Mouse (Mus musculus): ENCODE data around the gene Tmtc1. TPM values are rescaled to one million over a fixed set of nuclear protein-coding genes. Genes with fewer than 3 reads are reported as not detected.

Gene Tmtc1
- total RNA-seq, 2 experiments from 2014 or later: 55.4 to 64.8 TPM

- no peak for TF ChIP-seq CTCF (IDR thresholded peaks at IDR 0.05)
- H3K4me3 ChIP-seq: no peak overlapping the region
- H3K27ac ChIP-seq: peak overlapping the region; percentile 12; the same call in 1 of the 2 replicates
- DNase-seq: no peak
- intact Hi-C loops (cut with DNase I): no loop called here
These were observed 56.2 kb downstream of the Tmtc1 start for GRCm38 (mm10) chr6:148387990-148388389.

GRCm38 (mm10) chr6:148384111-148384895 is 59.9 kb downstream of the Tmtc1 start:
- TF ChIP-seq CTCF (IDR thresholded peaks at IDR 0.05): no peak
- peak overlapping the region; percentile 13 for H3K4me3 ChIP-seq
- DNase-seq: peak; percentile 76
- peak overlapping the region; percentile 86 for H3K27ac ChIP-seq
- intact Hi-C loops (cut with DNase I): loop anchor here (5.0 kb wide), 2 partner anchors 47 to 58 kb away; partner anchors contain the start of gene Tmtc1

DNA sequence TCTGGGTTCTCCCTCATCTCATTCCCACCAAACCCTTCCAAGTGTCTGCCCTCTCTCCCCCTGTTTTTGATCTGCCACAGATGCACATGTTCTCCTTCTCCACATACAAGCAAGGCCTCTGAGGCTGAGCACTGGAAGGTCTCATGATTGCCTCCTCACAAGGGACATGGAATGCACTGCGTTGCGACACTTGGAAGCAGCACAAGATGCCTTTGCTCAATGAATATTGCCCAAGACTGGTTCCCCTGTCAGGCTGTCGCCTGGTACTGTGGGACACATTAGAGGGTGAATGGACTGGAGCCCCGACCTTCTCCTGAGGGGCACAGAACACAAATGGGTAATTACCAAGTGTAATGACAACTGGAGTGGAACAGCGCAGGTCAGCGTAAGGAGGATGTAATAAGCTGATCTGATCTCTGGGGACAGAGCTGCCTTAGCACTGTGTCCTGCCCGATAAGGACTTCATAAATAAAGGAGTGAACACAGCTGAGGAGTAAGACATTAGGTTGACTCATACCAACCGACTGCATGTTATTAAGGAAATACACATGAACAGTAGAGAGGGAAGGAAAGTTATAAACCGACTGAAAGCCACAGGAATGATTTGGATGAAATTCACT is 62.9 kb downstream of the Tmtc1 start:
- no peak overlapping the region for H3K4me3 ChIP-seq
- H3K27ac ChIP-seq: peak overlapping the region; percentile 63
- intact Hi-C loops (cut with DNase I): loop anchor here (5.0 kb wide), 2 partner anchors 44 to 61 kb away; partner anchors contain the start of gene Tmtc1
- peak; percentile 63 for DNase-seq
- no peak for TF ChIP-seq CTCF (IDR thresholded peaks at IDR 0.05)

- no peak for TF ChIP-seq CTCF (IDR thresholded peaks at IDR 0.05)
- intact Hi-C loops (cut with DNase I): no loop called here
- no peak for DNase-seq
- Histone ChIP-seq H3K27ac (peak overlapping the region; percentile 44), H3K4me3 (no peak overlapping the region)
These were observed 68.5 kb downstream of the Tmtc1 start for GRCm38 (mm10) chr6:148375618-148376209.

DNA sequence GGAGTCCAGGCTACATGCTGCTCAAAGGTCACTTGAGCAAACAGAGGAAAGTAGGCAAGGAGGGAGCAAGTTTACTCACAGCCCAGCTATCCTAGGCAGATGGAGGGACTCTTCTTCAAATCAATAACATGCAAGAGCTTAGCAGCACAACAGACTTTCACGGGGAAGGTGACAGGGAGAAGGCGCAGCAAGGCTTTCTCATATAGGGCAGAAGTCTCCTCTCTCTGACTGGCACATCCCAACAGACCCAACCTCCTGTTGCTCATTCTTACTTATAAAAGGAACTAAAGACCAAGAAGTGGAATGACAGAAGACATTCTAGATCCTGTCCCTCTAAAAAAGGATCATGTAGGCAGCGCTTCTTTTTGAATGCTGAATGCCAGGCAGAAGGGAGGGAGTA is 69.2 kb downstream of the Tmtc1 start:
- TF ChIP-seq CTCF (IDR thresholded peaks at IDR 0.05): no peak
- Histone ChIP-seq H3K27ac (peak overlapping the region; percentile 44), H3K4me3 (no peak overlapping the region)
- intact Hi-C loops (cut with DNase I): no loop called here
- no peak for DNase-seq

- H3K27ac ChIP-seq: no peak overlapping the region
- no peak overlapping the region for H3K4me3 ChIP-seq
- intact Hi-C loops (cut with DNase I): no loop called here
- DNase-seq: no peak
- TF ChIP-seq CTCF (IDR thresholded peaks at IDR 0.05): no peak
These were observed 70.7 kb downstream of the Tmtc1 start for GRCm38 (mm10) chr6:148373444-148373843.

DNA sequence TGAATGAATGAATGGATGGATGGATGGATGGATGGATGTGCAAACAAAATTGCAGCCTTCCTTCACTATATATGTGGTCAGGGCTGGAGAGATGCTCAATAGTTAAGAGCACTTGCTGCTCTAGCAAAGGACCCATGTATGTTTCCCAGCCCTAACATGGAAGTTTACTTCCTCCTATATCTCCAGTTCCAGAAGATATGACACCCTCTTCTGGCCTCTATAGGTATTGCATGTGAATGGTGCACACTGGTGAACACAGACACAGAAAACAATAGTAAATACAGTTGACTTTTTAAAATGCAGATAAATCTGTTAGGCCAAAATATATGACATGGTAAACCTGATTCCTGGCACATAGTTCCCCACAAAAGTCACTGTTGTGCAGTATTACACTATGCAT is 73.0 kb downstream of the Tmtc1 start:
- TF ChIP-seq CTCF (IDR thresholded peaks at IDR 0.05): peak; percentile 50
- Histone ChIP-seq H3K4me3 (no peak overlapping the region), H3K27ac (no peak overlapping the region)
- DNase-seq: no peak
- intact Hi-C loops (cut with DNase I): no loop called here

GRCm38 (mm10) chr6:148367094-148367539 is 77.1 kb downstream of the Tmtc1 start:
- Histone ChIP-seq H3K27ac (no peak overlapping the region), H3K4me3 (no peak overlapping the region)
- intact Hi-C loops (cut with DNase I): no loop called here
- TF ChIP-seq CTCF (IDR thresholded peaks at IDR 0.05): no peak
- DNase-seq: no peak

GRCm38 (mm10) chr6:148366629-148367028 is 77.6 kb downstream of the Tmtc1 start:
- no peak for TF ChIP-seq CTCF (IDR thresholded peaks at IDR 0.05)
- DNase-seq: no peak
- intact Hi-C loops (cut with DNase I): no loop called here
- Histone ChIP-seq H3K27ac (no peak overlapping the region), H3K4me3 (no peak overlapping the region)

- TF ChIP-seq CTCF (IDR thresholded peaks at IDR 0.05): no peak
- intact Hi-C loops (cut with DNase I): no loop called here
- H3K27ac ChIP-seq: no peak overlapping the region
- no peak overlapping the region for H3K4me3 ChIP-seq
- no peak for DNase-seq
These were observed 81.0 kb downstream of the Tmtc1 start for GRCm38 (mm10) chr6:148363162-148363561.

- DNase-seq: no peak
- H3K4me3 ChIP-seq: no peak overlapping the region
- intact Hi-C loops (cut with DNase I): no loop called here
- no peak overlapping the region for H3K27ac ChIP-seq
- no peak for TF ChIP-seq CTCF (IDR thresholded peaks at IDR 0.05)
These were observed 81.7 kb downstream of the Tmtc1 start for GRCm38 (mm10) chr6:148362475-148362874.

DNA sequence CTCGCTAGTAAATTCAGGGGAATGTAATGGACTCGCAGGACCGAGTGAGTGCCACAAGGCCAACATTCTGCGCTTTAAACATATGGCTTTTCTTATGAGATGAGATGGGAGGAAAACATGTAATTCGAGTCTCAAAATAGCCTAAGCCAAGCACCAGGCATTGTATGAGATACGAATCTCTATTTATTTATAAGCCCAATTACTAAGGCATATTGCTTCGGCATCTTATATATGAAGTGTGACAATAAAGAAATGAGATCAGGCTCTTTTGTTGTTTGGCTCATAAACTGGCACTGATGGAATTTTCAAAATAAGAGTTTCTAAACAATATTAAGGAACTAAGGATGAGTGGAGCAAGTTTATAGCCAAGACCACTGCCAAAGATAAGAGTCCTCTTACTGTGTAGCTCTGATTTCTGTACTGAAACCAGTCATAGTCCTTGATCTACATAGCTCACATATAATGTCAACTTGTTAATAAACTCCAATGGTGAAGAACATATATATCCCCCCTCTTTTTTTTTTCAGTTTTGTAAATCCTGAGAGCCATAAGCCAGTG is 84.8 kb downstream of the Tmtc1 start:
- H3K27ac ChIP-seq: no peak overlapping the region
- no peak for TF ChIP-seq CTCF (IDR thresholded peaks at IDR 0.05)
- H3K4me3 ChIP-seq: no peak overlapping the region
- no peak for DNase-seq
- intact Hi-C loops (cut with DNase I): no loop called here

Data from gastrocnemius, adult 2 months (tissue).